18 mouse cellular contexts compared by ENCODE assay signal in the genomic region with DNA sequence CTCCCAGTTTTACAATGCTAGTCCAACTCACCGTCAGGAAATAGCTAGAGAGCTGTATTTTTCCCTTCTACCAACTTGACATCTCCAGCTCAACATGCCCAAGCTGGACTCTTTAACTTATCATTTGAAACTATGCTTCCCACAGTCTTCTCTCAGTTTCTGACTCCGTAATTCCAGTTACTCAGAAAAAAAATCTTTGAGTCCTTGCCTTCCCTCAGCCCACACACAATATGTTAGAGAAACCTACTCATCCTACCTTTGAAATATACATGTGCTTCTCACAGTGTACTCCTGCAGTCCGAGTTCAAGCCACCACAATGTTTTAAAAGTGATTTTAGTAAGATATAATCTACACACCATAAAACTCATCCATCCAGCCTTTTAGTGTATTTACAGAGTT.
DNase-seq lines count a peak whose midpoint lies in the region; ATAC-seq and TF ChIP-seq lines count a peak whose summit lies in the region.
"Had no signal": no experiment of that assay in that cellular context is flagged by ENCODE, and none has a peak within 500 bp of the region (broad histone marks: within the 10 kb centered on the region; RNA-seq: fewer than 3 reads in every experiment).

No protein-coding gene starts in this region.

- peak; percentile 1 to 40 for DNase-seq in frontal cortex, adult 2 months (ENCODE audit: extremely low spot score in 1 of 2, low spot score in 1 of 2)
- DNase-seq in frontal cortex, postnatal 14 days (ENCODE audit: low spot score in 2 of 2) = no peak
- DNase-seq in brain, adult 2 months (ENCODE audit: low read depth, low spot score) = peak; percentile 47
- DNase-seq in telencephalon, adult 2 months (ENCODE audit: low read depth, low spot score) = peak; percentile 26
- DNase-seq: adrenal gland, adult 2 months; adrenal gland, postnatal 10 days; adrenal gland, postnatal 25 days; cerebellum, adult 11-12 months; cerebellum, adult 2 months; cerebellum, adult 9-10 months; cerebellum, postnatal 10 days; cerebellum, postnatal 25 days; forebrain, postnatal 0 days had no signal

- 78% methylated on average over 3 of the region's 3 CpGs for WGBS in intestine, postnatal 0 days

- no peak overlapping the region for H3K9ac ChIP-seq in intestine, postnatal 0 days (ENCODE audit: low read depth, low read length)
- H3K9ac ChIP-seq: embryonic facial prominence, embryonic 12.5 days; forebrain, embryonic 13.5 days; forebrain, embryonic 15.5 days; forebrain, postnatal 0 days had no signal

- no peaks in the 10 kb centered on the region for H3K9me3 ChIP-seq in intestine, postnatal 0 days (ENCODE audit: control insufficient read depth)
- H3K9me3 ChIP-seq: embryonic facial prominence, embryonic 10.5 days; embryonic facial prominence, embryonic 12.5 days; forebrain, embryonic 13.5 days; forebrain, embryonic 15.5 days had no signal

- H3K27ac ChIP-seq in intestine, postnatal 0 days (ENCODE audit: low read depth, low read length) = no peak overlapping the region
- H3K27ac ChIP-seq: embryonic facial prominence, embryonic 10.5 days; embryonic facial prominence, embryonic 12.5 days; forebrain, embryonic 13.5 days; forebrain, embryonic 15.5 days had no signal

- H3K4me1 ChIP-seq in intestine, postnatal 0 days (replicated peaks; ENCODE audit: control insufficient read depth, insufficient read depth, low read length) = no peaks in the 10 kb centered on the region
- H3K4me1 ChIP-seq: forebrain, embryonic 13.5 days; forebrain, embryonic 15.5 days had no signal

- H3K4me2 ChIP-seq in intestine, postnatal 0 days (replicated peaks; ENCODE audit: low read depth) = no peak overlapping the region
- H3K4me2 ChIP-seq: embryonic facial prominence, embryonic 12.5 days; forebrain, embryonic 13.5 days; forebrain, embryonic 15.5 days had no signal

- ATAC-seq in intestine, postnatal 0 days = no peak
- ATAC-seq: forebrain, embryonic 13.5 days; forebrain, embryonic 15.5 days; forebrain, postnatal 0 days had no signal

- TF ChIP-seq CTCF in intestine, postnatal 0 days (IDR thresholded peaks at IDR 0.05; ENCODE audit: low read depth) = no peak

- no peaks in the 10 kb centered on the region for H3K27me3 ChIP-seq in intestine, postnatal 0 days (replicated peaks; ENCODE audit: control insufficient read depth, insufficient read depth, low read length)
- H3K27me3 ChIP-seq: forebrain, embryonic 15.5 days had no signal

- H3K4me3 ChIP-seq in intestine, postnatal 0 days (ENCODE audit: low read depth, low read length) = no peak overlapping the region
- H3K4me3 ChIP-seq: embryonic facial prominence, embryonic 10.5 days; embryonic facial prominence, embryonic 12.5 days; forebrain, embryonic 13.5 days; forebrain, embryonic 15.5 days had no signal

- H3K36me3 ChIP-seq in intestine, postnatal 0 days (ENCODE audit: control insufficient read depth, insufficient read depth) = no peaks in the 10 kb centered on the region
- H3K36me3 ChIP-seq: embryonic facial prominence, embryonic 10.5 days; embryonic facial prominence, embryonic 12.5 days; forebrain, embryonic 15.5 days had no signal

Comparison
In these comparisons a context has a peak if more than half of its experiments do, and no peak if none do; other contexts are left out.
1. DNase-seq: peak in frontal cortex, adult 2 months (2 of 2), brain, adult 2 months (single experiment) and telencephalon, adult 2 months (single experiment); none in frontal cortex, postnatal 14 days (0 of 2).